Mouse (Mus musculus) brain, embryonic 14.5 days (tissue): ENCODE measurements at regions not wholly inside any gene's neighbourhood (a gene's known extent, or its start where the extent isn't known, plus 50 kb on each side); places are given as distances from the start of the nearest gene placed in this dataset.

ENCODE experiments used
- CTCF ChIP-seq: fragments of 200-500 bp; IDR thresholded peaks from 2 replicates; pipeline ENCODE4 v1.5.1; 2012; ENCODE audit warnings: inconsistent platforms, mild to moderate bottlenecking, moderate library complexity, borderline replicate concordance; ENCODE audit not compliant: insufficient read depth, insufficient read length; ENCODE audit errors: extremely low read depth
- POLR2A ChIP-seq: fragments of 200-500 bp; IDR thresholded peaks from 2 replicates; pipeline ENCODE4 v1.6.1; 2012; ENCODE audit warnings: mild to moderate bottlenecking, inconsistent platforms, borderline replicate concordance; ENCODE audit not compliant: poor library complexity, insufficient read depth, insufficient read length, severe bottlenecking; ENCODE audit errors: extremely low read depth

- TF ChIP-seq CTCF, result peak; percentile 78
- TF ChIP-seq POLR2A, result no peak
These were observed 182.7 kb upstream of the Gm765 start for GRCm38 (mm10) chr6:98525286-98525685.
